Mouse (Mus musculus): ENCODE results near the gene Rnf121. TPM values are rescaled to one million over a fixed set of nuclear protein-coding genes. Genes with fewer than 3 reads are reported as not detected.

Gene Rnf121
- polyA plus RNA-seq, 1 experiment from 2014 or later = 30.7 TPM

DNA sequence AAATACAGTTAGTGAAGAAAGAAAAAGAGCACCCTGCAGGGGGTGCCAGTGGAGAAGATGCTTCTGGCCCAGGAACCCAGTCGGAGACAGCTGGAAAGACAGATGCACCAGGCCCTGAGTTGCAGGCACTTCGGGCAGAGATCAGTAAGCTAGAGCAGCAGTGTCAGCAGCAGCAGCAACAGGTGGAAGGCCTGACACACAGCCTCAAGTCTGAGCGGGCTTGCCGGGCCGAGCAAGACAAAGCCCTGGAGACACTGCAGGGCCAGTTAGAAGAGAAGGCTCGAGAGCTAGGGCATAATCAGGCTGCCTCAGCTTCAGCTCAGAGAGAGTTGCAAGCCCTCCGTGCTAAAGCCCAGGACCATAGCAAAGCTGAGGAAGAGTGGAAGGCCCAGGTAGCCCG lies 65.0 kb downstream of the Rnf121 start:
- Histone ChIP-seq H3K4me1 (ENCODE audit: control insufficient read depth, insufficient read depth, low read length) (no peaks in the 10 kb centered on the region), H3K36me3 (ENCODE audit: control insufficient read depth, insufficient read depth, low read length) (peaks cover 100% of the 10 kb centered on the region), H3K27me3 (ENCODE audit: control insufficient read depth, insufficient read depth, low read length) (no peaks in the 10 kb centered on the region), H3K4me2 (ENCODE audit: low read length) (no peak overlapping the region), H3K9me3 (ENCODE audit: control insufficient read depth, low read length) (no peaks in the 10 kb centered on the region), H3K9ac (replicated peaks; ENCODE audit: low read length) (no peak overlapping the region), H3K27ac (replicated peaks; ENCODE audit: low read depth, low read length) (no peak overlapping the region), H3K4me3 (replicated peaks; ENCODE audit: low read depth, low read length) (no peak overlapping the region)
- 87% methylated on average over 8 of the region's 8 CpGs for WGBS
- DNase-seq (no peak), ATAC-seq (ENCODE audit: low FRiP score, low TSS enrichment) (no peak)

DNA sequence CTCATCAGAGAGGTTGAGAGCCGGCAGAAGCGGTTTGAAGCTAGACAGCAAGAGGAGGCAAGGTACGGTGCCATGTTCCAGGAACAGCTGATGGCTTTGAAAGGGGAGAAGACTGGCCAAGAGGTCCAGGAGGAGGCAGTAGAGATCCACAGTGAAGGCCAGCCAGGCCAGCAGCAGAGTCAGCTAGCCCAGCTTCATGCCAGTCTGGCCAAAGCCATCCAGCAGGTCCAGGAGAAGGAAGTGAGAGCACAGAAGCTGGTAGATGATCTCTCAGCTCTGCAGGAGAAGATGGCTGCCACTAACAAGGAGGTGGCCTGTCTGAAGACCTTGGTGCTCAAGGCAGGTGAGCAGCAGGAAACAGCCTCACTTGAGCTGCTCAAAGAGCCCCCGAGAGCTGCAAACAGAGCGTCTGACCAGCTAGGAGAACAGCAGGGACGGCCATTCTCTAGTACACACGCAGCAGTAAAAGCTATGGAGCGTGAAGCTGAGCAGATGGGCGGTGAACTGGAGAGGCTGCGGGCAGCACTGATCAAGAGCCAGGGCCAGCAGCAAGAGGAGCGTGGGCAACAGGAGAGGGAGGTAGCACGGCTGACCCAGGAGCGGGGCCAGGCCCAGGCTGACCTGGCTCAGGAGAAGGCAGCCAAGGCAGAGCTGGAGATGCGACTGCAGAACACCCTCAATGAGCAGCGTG lies 65.7 kb downstream of the Rnf121 start:
- peaks cover 100% of the 10 kb centered on the region for H3K36me3 ChIP-seq (ENCODE audit: control insufficient read depth, insufficient read depth, low read length)
- ATAC-seq (ENCODE audit: low FRiP score, low TSS enrichment) = no peak
- H3K4me3 ChIP-seq (replicated peaks; ENCODE audit: low read depth, low read length) = no peak overlapping the region
- H3K4me1 ChIP-seq (ENCODE audit: control insufficient read depth, insufficient read depth, low read length) = no peaks in the 10 kb centered on the region
- H3K9me3 ChIP-seq (ENCODE audit: control insufficient read depth, low read length) = no peaks in the 10 kb centered on the region
- 94% methylated on average over 15 of the region's 15 CpGs for WGBS
- H3K27ac ChIP-seq (replicated peaks; ENCODE audit: low read depth, low read length) = no peak overlapping the region
- H3K4me2 ChIP-seq (ENCODE audit: low read length) = no peak overlapping the region
- no peak overlapping the region for H3K9ac ChIP-seq (replicated peaks; ENCODE audit: low read length)
- H3K27me3 ChIP-seq (ENCODE audit: control insufficient read depth, insufficient read depth, low read length) = no peaks in the 10 kb centered on the region
- DNase-seq = no peak

DNA sequence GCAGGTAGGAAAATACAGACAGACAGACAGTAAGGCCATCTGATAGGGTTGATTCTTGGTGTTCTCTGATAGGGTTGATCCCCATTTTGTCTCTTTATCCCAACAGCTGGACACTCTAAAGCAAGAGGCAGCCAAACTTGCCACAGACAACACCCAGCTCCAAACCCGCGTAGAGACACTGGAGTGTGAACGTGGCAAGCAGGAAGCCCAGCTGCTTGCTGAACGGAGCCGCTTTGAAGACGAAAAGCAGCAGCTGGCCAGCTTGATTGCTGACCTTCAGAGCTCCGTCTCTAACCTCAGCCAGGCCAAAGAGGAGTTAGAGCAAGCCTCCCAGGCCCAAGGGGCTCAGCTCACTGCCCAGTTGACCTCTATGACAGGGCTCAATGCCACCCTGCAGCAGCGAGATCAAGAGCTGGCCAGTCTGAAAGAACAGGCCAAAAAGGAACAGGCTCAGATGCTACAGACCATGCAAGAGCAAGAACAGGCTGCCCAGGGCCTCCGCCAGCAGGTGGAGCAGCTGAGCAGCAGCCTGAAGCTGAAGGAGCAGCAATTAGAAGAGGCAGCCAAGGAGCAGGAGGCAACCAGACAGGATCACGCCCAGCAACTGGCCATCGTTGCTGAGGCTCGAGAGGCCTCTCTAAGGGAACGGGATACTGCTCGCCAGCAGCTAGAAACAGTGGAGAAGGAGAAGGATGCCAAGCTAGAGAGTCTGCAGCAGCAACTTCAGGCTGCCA lies 66.9 kb downstream of the Rnf121 start:
- no peak overlapping the region for H3K27ac ChIP-seq (replicated peaks; ENCODE audit: low read depth, low read length)
- WGBS = 71% methylated on average over 14 of the region's 14 CpGs

DNA sequence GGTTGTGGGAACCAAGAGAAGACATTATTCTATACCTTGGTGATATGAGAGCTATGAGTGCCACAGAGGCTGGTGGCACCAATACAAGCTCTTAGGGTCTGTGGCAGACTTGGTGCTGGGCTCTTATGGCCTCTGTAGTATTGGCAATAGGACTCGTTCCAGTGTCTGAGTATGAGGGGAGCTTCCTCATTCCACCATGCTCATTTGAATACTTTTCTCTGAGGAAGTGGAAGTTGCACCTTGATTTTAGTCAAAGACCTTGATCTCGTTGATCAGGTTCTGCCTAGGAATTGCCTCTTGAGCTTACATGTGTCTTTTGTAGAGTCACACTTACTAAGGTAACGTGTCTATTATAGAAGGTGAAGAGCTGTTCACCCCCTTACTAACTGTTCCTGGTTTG lies 71.0 kb downstream of the Rnf121 start:
- H3K4me1 ChIP-seq (ENCODE audit: control insufficient read depth, insufficient read depth, low read length) = no peaks in the 10 kb centered on the region
- H3K36me3 ChIP-seq (ENCODE audit: control insufficient read depth, insufficient read depth, low read length) = peaks cover 100% of the 10 kb centered on the region
- H3K4me3 ChIP-seq (replicated peaks; ENCODE audit: low read depth, low read length) = no peak overlapping the region
- H3K9ac ChIP-seq (replicated peaks; ENCODE audit: low read length) = no peak overlapping the region
- H3K27me3 ChIP-seq (ENCODE audit: control insufficient read depth, insufficient read depth, low read length) = no peaks in the 10 kb centered on the region
- no peak for ATAC-seq (ENCODE audit: low FRiP score, low TSS enrichment)
- H3K27ac ChIP-seq (replicated peaks; ENCODE audit: low read depth, low read length) = no peak overlapping the region
- no peak for DNase-seq
- H3K4me2 ChIP-seq (ENCODE audit: low read length) = no peak overlapping the region
- H3K9me3 ChIP-seq (ENCODE audit: control insufficient read depth, low read length) = no peaks in the 10 kb centered on the region
- 91% methylated on average over 3 of the region's 3 CpGs for WGBS

More for the DNA sequence above, 66.9 kb downstream of the Rnf121 start:
- Histone ChIP-seq H3K4me3 (replicated peaks; ENCODE audit: low read depth, low read length) (no peak overlapping the region), H3K36me3 (ENCODE audit: control insufficient read depth, insufficient read depth, low read length) (peaks cover 100% of the 10 kb centered on the region), H3K4me1 (ENCODE audit: control insufficient read depth, insufficient read depth, low read length) (no peaks in the 10 kb centered on the region), H3K27me3 (ENCODE audit: control insufficient read depth, insufficient read depth, low read length) (no peaks in the 10 kb centered on the region), H3K9me3 (ENCODE audit: control insufficient read depth, low read length) (no peaks in the 10 kb centered on the region), H3K4me2 (ENCODE audit: low read length) (no peak overlapping the region), H3K9ac (replicated peaks; ENCODE audit: low read length) (no peak overlapping the region)
- ATAC-seq (ENCODE audit: low FRiP score, low TSS enrichment) (no peak), DNase-seq (peak; percentile 82)

DNA sequence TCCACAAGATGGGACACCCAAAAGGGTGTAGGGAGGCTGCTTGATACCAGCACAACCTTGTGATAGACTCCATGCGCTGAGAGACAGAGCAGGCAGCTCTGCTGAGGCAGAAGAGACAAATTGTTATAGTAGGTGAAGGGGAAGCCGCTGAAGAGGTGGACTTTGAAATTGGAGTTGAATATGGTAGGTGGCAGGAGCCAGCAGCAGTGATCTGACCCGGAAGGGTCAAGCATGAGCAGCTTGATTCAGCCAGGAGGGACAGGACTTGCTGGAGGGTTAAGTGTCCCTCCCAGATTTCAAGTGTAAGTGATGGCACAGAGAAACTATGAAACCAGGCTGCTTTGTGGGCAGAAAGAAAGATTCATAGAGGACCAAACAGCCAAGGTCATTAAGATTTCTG lies 80.2 kb downstream of the Rnf121 start:
- DNase-seq = no peak
- Histone ChIP-seq H3K4me2 (ENCODE audit: low read length) (no peak overlapping the region), H3K36me3 (ENCODE audit: control insufficient read depth, insufficient read depth, low read length) (peaks cover 53% of the 10 kb centered on the region), H3K4me1 (ENCODE audit: control insufficient read depth, insufficient read depth, low read length) (no peaks in the 10 kb centered on the region), H3K27me3 (ENCODE audit: control insufficient read depth, insufficient read depth, low read length) (no peaks in the 10 kb centered on the region), H3K9me3 (ENCODE audit: control insufficient read depth, low read length) (no peaks in the 10 kb centered on the region), H3K9ac (replicated peaks; ENCODE audit: low read length) (no peak overlapping the region), H3K4me3 (replicated peaks; ENCODE audit: low read depth, low read length) (no peak overlapping the region), H3K27ac (replicated peaks; ENCODE audit: low read depth, low read length) (no peak overlapping the region)
- 96% methylated on average over 3 of the region's 3 CpGs for WGBS
- no peak for ATAC-seq (ENCODE audit: low FRiP score, low TSS enrichment)

DNA sequence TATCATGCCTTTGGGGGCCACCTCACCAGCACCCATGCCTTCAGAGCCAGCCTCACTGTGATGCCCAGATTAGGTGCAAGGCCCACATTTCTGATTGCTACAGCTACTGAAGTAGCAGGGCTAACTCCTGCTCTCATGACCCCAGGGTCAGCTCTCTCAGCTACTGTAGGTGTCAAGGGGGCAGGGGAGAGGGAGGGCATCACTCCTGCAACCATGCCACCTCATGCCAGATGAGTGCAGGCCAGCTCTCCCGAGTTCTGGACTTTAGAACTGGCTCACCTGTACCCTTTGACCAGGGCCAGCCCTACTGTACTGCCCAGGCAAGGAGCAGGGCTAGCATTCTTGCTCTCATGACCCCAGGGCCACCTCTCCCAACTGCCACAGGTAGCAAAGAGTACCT lies 82.5 kb downstream of the Rnf121 start:
- H3K27ac ChIP-seq (replicated peaks; ENCODE audit: low read depth, low read length) = no peak overlapping the region
- no peaks in the 10 kb centered on the region for H3K4me1 ChIP-seq (ENCODE audit: control insufficient read depth, insufficient read depth, low read length)
- no peak overlapping the region for H3K4me3 ChIP-seq (replicated peaks; ENCODE audit: low read depth, low read length)
- no peak overlapping the region for H3K9ac ChIP-seq (replicated peaks; ENCODE audit: low read length)
- no peak for DNase-seq
- no peaks in the 10 kb centered on the region for H3K27me3 ChIP-seq (ENCODE audit: control insufficient read depth, insufficient read depth, low read length)
- no peak overlapping the region for H3K4me2 ChIP-seq (ENCODE audit: low read length)
- 83% methylated on average over 1 of the region's 1 CpGs for WGBS
- H3K9me3 ChIP-seq (ENCODE audit: control insufficient read depth, low read length) = no peaks in the 10 kb centered on the region
- peaks cover 32% of the 10 kb centered on the region for H3K36me3 ChIP-seq (ENCODE audit: control insufficient read depth, insufficient read depth, low read length)
- no peak for ATAC-seq (ENCODE audit: low FRiP score, low TSS enrichment)

DNA sequence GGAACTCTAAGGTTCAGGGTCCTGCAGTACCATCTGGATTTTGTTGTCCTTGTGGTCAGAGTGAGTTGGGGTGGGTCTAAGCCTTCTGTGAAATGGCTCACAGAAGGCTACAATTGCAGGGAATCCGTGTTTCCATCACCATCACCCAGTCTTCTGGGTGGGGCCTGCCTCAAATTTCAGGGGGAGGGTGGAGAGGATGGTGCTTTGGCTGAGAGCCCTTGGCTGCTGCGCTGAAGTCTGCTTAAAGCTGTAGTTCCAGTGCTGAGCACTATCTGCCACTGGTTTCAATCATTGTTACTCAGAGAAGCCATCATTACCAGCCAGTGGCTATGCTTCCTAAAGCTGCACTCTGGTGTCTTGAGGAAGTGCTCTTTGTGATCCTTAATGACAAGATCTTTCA lies 90.8 kb downstream of the Rnf121 start:
- WGBS = 82% methylated on average over 2 of the region's 2 CpGs
- Histone ChIP-seq H3K9me3 (ENCODE audit: control insufficient read depth, low read length) (no peaks in the 10 kb centered on the region), H3K27ac (replicated peaks; ENCODE audit: low read depth, low read length) (no peak overlapping the region), H3K4me1 (ENCODE audit: control insufficient read depth, insufficient read depth, low read length) (peaks cover 16% of the 10 kb centered on the region), H3K4me2 (ENCODE audit: low read length) (no peak overlapping the region), H3K36me3 (ENCODE audit: control insufficient read depth, insufficient read depth, low read length) (no peaks in the 10 kb centered on the region), H3K9ac (replicated peaks; ENCODE audit: low read length) (no peak overlapping the region), H3K27me3 (ENCODE audit: control insufficient read depth, insufficient read depth, low read length) (no peaks in the 10 kb centered on the region), H3K4me3 (replicated peaks; ENCODE audit: low read depth, low read length) (no peak overlapping the region)
- no peak for ATAC-seq (ENCODE audit: low FRiP score, low TSS enrichment)
- DNase-seq = no peak

DNA sequence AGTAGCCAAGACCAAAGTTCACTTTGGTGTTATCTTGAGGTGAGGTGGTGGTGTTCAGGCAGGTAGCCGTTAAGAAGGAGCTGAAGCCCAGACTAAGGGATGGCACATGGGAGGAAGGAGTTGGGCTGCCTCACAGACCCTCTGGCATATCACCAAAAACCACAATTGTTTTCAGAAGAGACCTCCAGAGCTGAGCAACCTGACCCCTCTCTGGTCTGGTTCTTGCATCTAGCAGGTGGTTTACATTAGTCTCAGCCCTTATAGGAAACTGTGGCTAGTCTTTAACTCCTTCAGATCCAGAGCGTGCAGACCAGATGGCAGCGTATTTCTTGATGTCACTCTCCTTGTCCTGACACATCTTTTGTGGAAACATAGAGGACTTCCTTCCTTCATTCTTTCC lies 91.5 kb downstream of the Rnf121 start:
- Histone ChIP-seq H3K9me3 (ENCODE audit: control insufficient read depth, low read length) (no peaks in the 10 kb centered on the region), H3K4me1 (ENCODE audit: control insufficient read depth, insufficient read depth, low read length) (peaks cover 21% of the 10 kb centered on the region), H3K27me3 (ENCODE audit: control insufficient read depth, insufficient read depth, low read length) (no peaks in the 10 kb centered on the region), H3K4me3 (replicated peaks; ENCODE audit: low read depth, low read length) (no peak overlapping the region), H3K9ac (replicated peaks; ENCODE audit: low read length) (no peak overlapping the region), H3K4me2 (ENCODE audit: low read length) (no peak overlapping the region), H3K27ac (replicated peaks; ENCODE audit: low read depth, low read length) (no peak overlapping the region), H3K36me3 (ENCODE audit: control insufficient read depth, insufficient read depth, low read length) (no peaks in the 10 kb centered on the region)
- no peak for DNase-seq
- no peak for ATAC-seq (ENCODE audit: low FRiP score, low TSS enrichment)
- WGBS = 97% methylated on average over 3 of the region's 3 CpGs

DNA sequence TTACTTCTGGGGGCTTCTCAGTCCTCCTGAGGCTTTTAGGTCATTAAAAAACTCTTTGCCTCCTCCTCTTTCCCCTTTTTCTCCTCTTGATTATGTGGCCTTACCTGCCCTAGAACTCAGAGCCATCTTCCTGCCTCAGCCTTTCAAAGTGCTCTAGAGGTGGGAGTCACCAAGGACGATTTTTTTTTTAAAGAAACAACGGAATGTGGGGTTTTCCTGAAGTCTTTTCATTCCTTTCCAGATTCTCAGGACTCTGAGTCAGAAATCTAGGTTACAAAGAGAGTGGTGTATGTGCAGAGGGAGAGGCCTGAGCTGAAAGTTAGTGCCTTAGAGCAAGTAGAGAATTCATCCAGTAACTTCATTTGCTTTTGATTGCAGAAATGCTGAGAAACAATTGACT lies 93.5 kb downstream of the Rnf121 start:
- WGBS = 55% methylated on average over 2 of the region's 2 CpGs
- no peaks in the 10 kb centered on the region for H3K27me3 ChIP-seq (ENCODE audit: control insufficient read depth, insufficient read depth, low read length)
- peak overlapping the region; percentile 75 for H3K4me3 ChIP-seq (replicated peaks; ENCODE audit: low read depth, low read length)
- peak overlapping the region; percentile 100 for H3K27ac ChIP-seq (replicated peaks; ENCODE audit: low read depth, low read length)
- no peaks in the 10 kb centered on the region for H3K9me3 ChIP-seq (ENCODE audit: control insufficient read depth, low read length)
- no peaks in the 10 kb centered on the region for H3K36me3 ChIP-seq (ENCODE audit: control insufficient read depth, insufficient read depth, low read length)
- H3K4me1 ChIP-seq (ENCODE audit: control insufficient read depth, insufficient read depth, low read length) = peaks cover 23% of the 10 kb centered on the region
- peak overlapping the region; percentile 96; the same call in 1 of the 2 replicates for H3K9ac ChIP-seq (replicated peaks; ENCODE audit: low read length)
- ATAC-seq (ENCODE audit: low FRiP score, low TSS enrichment) (no peak), DNase-seq (no peak)
- H3K4me2 ChIP-seq (ENCODE audit: low read length) = peak overlapping the region; percentile 78
